Mouse (Mus musculus) mouse embryonic stem cell (cell line): ENCODE measurements around the gene Kdelr3.

Experiments
- in situ Hi-C, 2 experiments: fragments of 300-500 bp; cut with MboI; formaldehyde crosslinking; loops; 1 replicate in 1 of 2; 3 replicates in 1 of 2; pipeline ENCODE4 v1.14.3; 2019 to 2020; ENCODE audit warnings: low sequenced_read_pairs in 2 of 2, low pct_unique_long_range_greater_than_20kb in 1 of 2, mixed read lengths in 1 of 2; ENCODE audit not compliant: unreplicated experiment in 1 of 2

The Kdelr3 gene

GRCm38 (mm10) chr15:79516171-79517096 lies at the start of gene Kdelr3:
Gene Kdelr3 (plus strand): TSS chr15:79516411.
- in situ Hi-C loops, result no loop called here

GRCm38 (mm10) chr15:79466601-79467286 lies 49.5 kb upstream of the Kdelr3 start:
- in situ Hi-C loops, result loop anchor here in 1 of 2 experiments (5.0 kb wide), 1 partner anchor 54 kb away; no protein-coding TSS in a partner anchor

- in situ Hi-C loops, result loop anchor here in 1 of 2 experiments (5.0 kb wide), 1 partner anchor 57 kb away; no protein-coding TSS in a partner anchor
Measured at GRCm38 (mm10) chr15:79469577-79469976, 46.6 kb upstream of the Kdelr3 start.

GRCm38 (mm10) chr15:79470583-79470982 lies 45.6 kb upstream of the Kdelr3 start:
- in situ Hi-C loops, result no loop called here

GRCm38 (mm10) chr15:79471095-79471494 lies 45.1 kb upstream of the Kdelr3 start:
- in situ Hi-C loops, result no loop called here

- in situ Hi-C loops, result no loop called here
Measured at GRCm38 (mm10) chr15:79473042-79473441, 43.2 kb upstream of the Kdelr3 start.

- in situ Hi-C loops, result no loop called here
Measured at GRCm38 (mm10) chr15:79473638-79474355, 42.4 kb upstream of the Kdelr3 start.

- in situ Hi-C loops, result no loop called here
Measured at GRCm38 (mm10) chr15:79477227-79477626, 39.0 kb upstream of the Kdelr3 start.

GRCm38 (mm10) chr15:79481181-79481688 lies 35.0 kb upstream of the Kdelr3 start:
- in situ Hi-C loops, result loop anchor here in 1 of 2 experiments (10.0 kb wide), 2 partner anchors 164 to 246 kb away; no protein-coding TSS in a partner anchor

GRCm38 (mm10) chr15:79489463-79489862 lies 26.7 kb upstream of the Kdelr3 start:
- in situ Hi-C loops, result loop anchor here in 1 of 2 experiments (10.0 kb wide), 2 partner anchors 155 to 255 kb away; no protein-coding TSS in a partner anchor

GRCm38 (mm10) chr15:79493527-79493926 lies 22.7 kb upstream of the Kdelr3 start:
- in situ Hi-C loops, result no loop called here

GRCm38 (mm10) chr15:79500110-79500509 lies 16.1 kb upstream of the Kdelr3 start:
- in situ Hi-C loops, result no loop called here

GRCm38 (mm10) chr15:79502891-79503341 lies 13.3 kb upstream of the Kdelr3 start:
- in situ Hi-C loops, result no loop called here

- in situ Hi-C loops, result no loop called here
Measured at GRCm38 (mm10) chr15:79503438-79503837, 12.8 kb upstream of the Kdelr3 start.

- in situ Hi-C loops, result no loop called here
Measured at GRCm38 (mm10) chr15:79504707-79505452, 11.3 kb upstream of the Kdelr3 start, which contains the start of gene Kcnj4. Gene Kcnj4 (minus strand): TSS chr15:79505241.

- in situ Hi-C loops, result no loop called here
Measured at GRCm38 (mm10) chr15:79505616-79506283, 10.5 kb upstream of the Kdelr3 start.

- in situ Hi-C loops, result no loop called here
Measured at GRCm38 (mm10) chr15:79506460-79506859, 9.8 kb upstream of the Kdelr3 start.
